Mouse (Mus musculus) limb, embryonic 15.5 days (tissue): ENCODE results near the gene 9130213A22Rik. TPM values are rescaled to one million over a fixed set of nuclear protein-coding genes. Genes with fewer than 3 reads are reported as not detected.

Source experiments
- polyA plus RNA-seq: library from polyadenylated mRNA; unstranded; fragments of >200 nt; fragmentation: Nextera tagmentation; extraction: Ambion mirVana; gene quantifications from 2 replicates; pipeline ENCODE4 v1.2.1, GENCODE M21; 2015

9130213A22Rik gene
- polyA plus RNA-seq, 1 experiment from 2014 or later = 0.49 TPM

Other genes with a start within 250 kb of the 9130213A22Rik start
- gene Rnf222, start 234.0 kb downstream of the 9130213A22Rik start, polyA plus RNA-seq = 4.2 and 5.1 TPM in 2 replicates
- 838 and 986 TPM in 2 replicates for gene Rpl26, start 221.0 kb downstream of the 9130213A22Rik start, polyA plus RNA-seq
- not detected in 2 replicates for gene Odf4, start 195.5 kb downstream of the 9130213A22Rik start, polyA plus RNA-seq
- 7.8 and 8.8 TPM in 2 replicates for gene Arhgef15, start 165.1 kb downstream of the 9130213A22Rik start, polyA plus RNA-seq
- gene Slc25a35, start 154.5 kb downstream of the 9130213A22Rik start, polyA plus RNA-seq = 2.1 and 2.3 TPM in 2 replicates
- gene Rangrf, start 147.4 kb downstream of the 9130213A22Rik start, polyA plus RNA-seq = 39.0 and 42.1 TPM in 2 replicates
- 23.6 and 25.0 TPM in 2 replicates for gene Pfas, start 114.1 kb downstream of the 9130213A22Rik start, polyA plus RNA-seq
- 42.5 TPM in 2 replicates for gene Ctc1, start 106.7 kb downstream of the 9130213A22Rik start, polyA plus RNA-seq
- 111 and 121 TPM in 2 replicates for gene Aurkb, start 76.9 kb downstream of the 9130213A22Rik start, polyA plus RNA-seq
- 12.9 and 13.7 TPM in 2 replicates for gene Borcs6, start 62.9 kb downstream of the 9130213A22Rik start, polyA plus RNA-seq
- 64.8 and 65.5 TPM in 2 replicates for gene Tmem107, start 51.8 kb downstream of the 9130213A22Rik start, polyA plus RNA-seq
- 95.0 and 103 TPM in 2 replicates for gene Vamp2, start 34.1 kb downstream of the 9130213A22Rik start, polyA plus RNA-seq
- 24.3 and 28.9 TPM in 2 replicates for gene Per1, start 27.4 kb downstream of the 9130213A22Rik start, polyA plus RNA-seq
- 0.58 and 0.68 TPM in 2 replicates for gene Hes7, start 2.2 kb downstream of the 9130213A22Rik start, polyA plus RNA-seq
- gene Aloxe3, start 3.3 kb upstream of the 9130213A22Rik start, polyA plus RNA-seq = 11.7 and 14.9 TPM in 2 replicates
- 53.5 and 60.5 TPM in 2 replicates for gene Alox12b, start 34.4 kb upstream of the 9130213A22Rik start, polyA plus RNA-seq
- 0.12 and 0.20 TPM in 2 replicates for gene Alox8, start 75.3 kb upstream of the 9130213A22Rik start, polyA plus RNA-seq
- gene Gucy2e, start 114.4 kb upstream of the 9130213A22Rik start, polyA plus RNA-seq = 0.22 TPM in 1 of 2 replicates, not detected in the other
- gene Cntrob, start 201.2 kb upstream of the 9130213A22Rik start, polyA plus RNA-seq = 18.8 and 20.6 TPM in 2 replicates
- gene Trappc1, start 201.4 kb upstream of the 9130213A22Rik start, polyA plus RNA-seq = 144 and 145 TPM in 2 replicates
- 2.2 and 2.3 TPM in 2 replicates for gene Kcnab3, start 203.7 kb upstream of the 9130213A22Rik start, polyA plus RNA-seq
- gene Rnf227, start 217.9 kb upstream of the 9130213A22Rik start, polyA plus RNA-seq = 15.6 and 17.2 TPM in 2 replicates
- gene Chd3, start 246.8 kb upstream of the 9130213A22Rik start, polyA plus RNA-seq = 77.4 and 89.3 TPM in 2 replicates